Mouse (Mus musculus) heart, embryonic 14.5 days (tissue): ENCODE results near the gene Ntm. TPM values are rescaled to one million over a fixed set of nuclear protein-coding genes. Genes with fewer than 3 reads are reported as not detected.

Source experiments
- ATAC-seq: fragments of 200-750 bp; cut with Nextera tagmentation; 2 replicates; pipeline ENCODE4 v1.8.0; 2017; ENCODE audit warnings: low read depth, moderate TSS enrichment; ENCODE audit not compliant: insufficient number of reproducible peaks, insufficient read depth, low FRiP score
- H3K27ac ChIP-seq, 2 experiments: fragments of 200-500 bp in 1 of 2; fragments of 300-500 bp in 1 of 2; sonication (generic) in 1 of 2; replicated peaks in 1 of 2; 2 replicates each; pipeline ENCODE4 v1.5.1; 2012 to 2014; ENCODE audit warnings: low read depth in 2 of 2, low read length in 2 of 2, control low read depth in 1 of 2, mild to moderate bottlenecking in 1 of 2, mixed read lengths in 1 of 2; ENCODE audit not compliant: control insufficient read depth in 1 of 2, insufficient read depth in 1 of 2
- H3K27me3 ChIP-seq: fragments of 300-500 bp; sonication (generic); 2 replicates; pipeline ENCODE4 v1.6.1; 2014; ENCODE audit warnings: mild to moderate bottlenecking, low read length, control low read depth; ENCODE audit not compliant: control insufficient read depth, insufficient read depth
- H3K36me3 ChIP-seq: fragments of 300-500 bp; sonication (generic); 2 replicates; pipeline ENCODE4 v1.6.1; 2014; ENCODE audit warnings: mild to moderate bottlenecking, control low read depth, low read length, mixed read lengths; ENCODE audit not compliant: control insufficient read depth, insufficient read depth
- H3K4me1 ChIP-seq, 2 experiments: fragments of 200-500 bp in 1 of 2; fragments of 300-500 bp in 1 of 2; sonication (generic) in 1 of 2; 2 replicates each; pipeline ENCODE4 v1.6.1; 2012 to 2014; ENCODE audit warnings: low read length in 2 of 2, control low read depth in 1 of 2, mixed read lengths in 1 of 2; ENCODE audit not compliant: control insufficient read depth in 2 of 2, insufficient read depth in 2 of 2
- H3K4me2 ChIP-seq: fragments of 300-500 bp; sonication (generic); 2 replicates; pipeline ENCODE4 v1.6.1; 2014; ENCODE audit warnings: mild to moderate bottlenecking, low read length
- H3K4me3 ChIP-seq, 2 experiments: fragments of 200-500 bp in 1 of 2; fragments of 300-500 bp in 1 of 2; sonication (generic) in 1 of 2; 2 replicates each; pipeline ENCODE4 v1.5.1; 2012 to 2014; ENCODE audit warnings: low read length in 2 of 2, mild to moderate bottlenecking in 2 of 2, control low read depth in 1 of 2, low read depth in 1 of 2, moderate library complexity in 1 of 2; ENCODE audit not compliant: control insufficient read depth in 1 of 2, insufficient read depth in 1 of 2
- H3K9ac ChIP-seq: fragments of 300-500 bp; sonication (generic); 2 replicates; pipeline ENCODE4 v1.6.1; 2014; ENCODE audit warnings: mild to moderate bottlenecking, low read length
- H3K9me3 ChIP-seq: fragments of 300-500 bp; sonication (generic); 2 replicates; pipeline ENCODE4 v1.6.1; 2016; ENCODE audit warnings: low read length, control low read depth; ENCODE audit not compliant: control insufficient read depth
- WGBS: fragments of 180-500 bp; shearing (Covaris S2); extraction: QIAGEN DNeasy Blood & Tissue Kit; methylation state at CpG from one replicate; pipeline ENCODE4 v1.1.7; 2014; 5-methylcytosine and 5-hydroxymethylcytosine counted together
- polyA plus RNA-seq: library from polyadenylated mRNA; unstranded; fragments of >200 nt; fragmentation: Nextera tagmentation; extraction: Ambion mirVana; gene quantifications from 2 replicates; pipeline ENCODE4 v1.2.1, GENCODE M21; 2014

Gene Ntm
- polyA plus RNA-seq, 1 experiment from 2014 or later, result 44.4 TPM

DNA sequence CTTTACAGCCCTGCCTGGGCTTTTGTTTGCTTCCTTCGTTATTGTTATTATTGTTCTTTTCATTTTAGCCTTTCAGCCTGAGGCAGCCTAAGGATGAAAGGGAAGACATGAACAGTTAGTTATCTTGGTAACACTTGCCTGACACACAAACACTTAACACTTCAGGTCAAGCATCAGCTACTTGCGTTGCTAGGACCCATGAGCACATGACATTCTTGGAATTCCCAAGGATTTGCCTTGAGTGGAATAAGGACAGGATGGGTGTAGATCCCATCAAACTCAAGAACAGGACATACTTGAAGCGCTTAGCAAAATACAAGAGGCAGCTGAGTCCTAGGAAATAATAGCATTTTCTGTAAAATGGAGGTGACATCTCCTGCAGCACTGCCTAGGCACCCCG, 186.4 kb downstream of the Ntm start:
- no peaks in the 10 kb centered on the region for H3K27me3 ChIP-seq
- H3K4me2 ChIP-seq, result no peak overlapping the region
- no peak overlapping the region for H3K27ac ChIP-seq
- H3K4me1 ChIP-seq, result no peaks in the 10 kb centered on the region
- no peak overlapping the region for H3K9ac ChIP-seq
- 56% methylated on average over 4 of the region's 4 CpGs for WGBS
- ATAC-seq, result no peak
- no peaks in the 10 kb centered on the region for H3K36me3 ChIP-seq
- no peaks in the 10 kb centered on the region for H3K9me3 ChIP-seq
- no peak overlapping the region for H3K4me3 ChIP-seq

DNA sequence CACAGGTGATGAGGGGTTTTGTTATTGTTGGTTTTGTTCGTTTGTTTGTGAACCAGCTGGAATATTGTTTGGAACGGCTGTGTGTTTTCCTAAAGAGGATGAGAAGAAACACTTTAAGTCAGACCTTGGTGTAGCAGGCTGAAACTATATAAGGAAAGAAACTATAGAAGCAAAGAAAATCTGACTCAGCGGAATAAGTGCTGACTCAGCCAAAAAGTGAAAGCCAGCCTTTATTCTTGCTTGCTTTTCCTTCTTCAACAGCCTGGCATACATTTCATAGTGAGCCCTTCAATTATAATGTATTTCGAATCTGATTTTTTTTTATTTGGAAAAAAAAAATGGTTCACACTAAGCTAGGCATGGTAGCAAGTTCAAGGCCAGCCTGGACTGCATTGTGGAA, 186.9 kb downstream of the Ntm start:
- H3K9ac ChIP-seq, result no peak overlapping the region

DNA sequence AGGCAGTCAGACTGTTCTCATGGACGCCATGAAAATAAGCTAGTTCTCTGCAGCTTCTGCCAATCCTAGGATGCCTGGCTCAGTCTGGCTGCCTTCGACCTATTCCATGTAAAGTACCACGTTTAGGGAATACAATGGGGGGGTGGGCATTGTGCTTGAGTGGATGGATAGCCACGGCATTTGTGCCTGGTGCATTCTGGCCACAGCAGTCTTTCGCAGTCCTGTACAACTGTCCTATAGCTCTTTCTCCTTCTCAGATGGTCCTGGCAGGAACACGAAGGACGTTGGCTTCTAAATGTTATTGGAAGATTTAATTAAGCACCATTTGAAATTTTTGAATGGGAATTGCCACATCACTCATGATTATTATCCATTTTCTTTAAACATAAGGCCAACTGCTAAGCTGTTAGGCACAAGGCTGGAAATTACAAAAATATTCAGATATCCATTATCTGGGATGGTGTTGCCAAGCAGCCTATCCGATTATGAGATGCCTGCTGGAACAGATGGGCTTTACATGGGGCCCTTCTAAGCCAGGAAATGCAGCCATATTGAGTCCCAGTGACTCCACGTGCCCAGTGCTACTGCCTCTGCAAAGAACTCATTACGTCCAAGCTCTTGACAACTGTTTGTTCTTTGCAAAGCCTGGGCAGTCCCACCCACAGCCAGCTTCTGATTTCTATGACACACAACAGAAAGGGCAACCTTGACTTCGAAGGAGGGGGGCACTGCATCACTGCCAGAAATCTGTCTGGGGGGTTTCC, 190.1 kb downstream of the Ntm start:
- 76% methylated on average over 11 of the region's 11 CpGs for WGBS
- no peak overlapping the region for H3K4me2 ChIP-seq
- no peaks in the 10 kb centered on the region for H3K36me3 ChIP-seq
- H3K27me3 ChIP-seq, result no peaks in the 10 kb centered on the region
- no peak overlapping the region for H3K4me3 ChIP-seq
- H3K4me1 ChIP-seq, result peaks cover 3% of the 10 kb centered on the region in 2 experiments; a peak in 2 of 4 replicates
- H3K9me3 ChIP-seq, result no peaks in the 10 kb centered on the region
- H3K27ac ChIP-seq, result 0 out of 4 replicates have a peak overlapping the region, but pooled peaks have one; percentile 0 to 16
- no peak for ATAC-seq
- H3K9ac ChIP-seq, result no peak overlapping the region

More for the DNA sequence above, 186.9 kb downstream of the Ntm start:
- no peak overlapping the region for H3K27ac ChIP-seq
- no peak overlapping the region for H3K4me2 ChIP-seq
- no peaks in the 10 kb centered on the region for H3K9me3 ChIP-seq
- H3K4me1 ChIP-seq, result peaks cover 2 to 3% of the 10 kb centered on the region in 2 experiments; a peak in 2 of 4 replicates
- no peak overlapping the region for H3K4me3 ChIP-seq
- ATAC-seq, result no peak
- no peaks in the 10 kb centered on the region for H3K36me3 ChIP-seq
- no peaks in the 10 kb centered on the region for H3K27me3 ChIP-seq
- 83% methylated on average over 4 of the region's 4 CpGs for WGBS

GRCm38 (mm10) chr9:29771870-29772269, 191.1 kb downstream of the Ntm start:
- Histone ChIP-seq H3K27me3 (no peaks in the 10 kb centered on the region), H3K27ac (peak overlapping the region; percentile 0 to 16; a peak in 1 of 4 replicates), H3K4me2 (peak overlapping the region; percentile 40), H3K4me3 (no peak overlapping the region), H3K36me3 (no peaks in the 10 kb centered on the region), H3K9ac (no peak overlapping the region), H3K4me1 (peaks cover 3 to 6% of the 10 kb centered on the region in 2 experiments; a peak in 2 of 4 replicates), H3K9me3 (no peaks in the 10 kb centered on the region)
- no peak for ATAC-seq
- 18% methylated on average over 5 of the region's 5 CpGs for WGBS

DNA sequence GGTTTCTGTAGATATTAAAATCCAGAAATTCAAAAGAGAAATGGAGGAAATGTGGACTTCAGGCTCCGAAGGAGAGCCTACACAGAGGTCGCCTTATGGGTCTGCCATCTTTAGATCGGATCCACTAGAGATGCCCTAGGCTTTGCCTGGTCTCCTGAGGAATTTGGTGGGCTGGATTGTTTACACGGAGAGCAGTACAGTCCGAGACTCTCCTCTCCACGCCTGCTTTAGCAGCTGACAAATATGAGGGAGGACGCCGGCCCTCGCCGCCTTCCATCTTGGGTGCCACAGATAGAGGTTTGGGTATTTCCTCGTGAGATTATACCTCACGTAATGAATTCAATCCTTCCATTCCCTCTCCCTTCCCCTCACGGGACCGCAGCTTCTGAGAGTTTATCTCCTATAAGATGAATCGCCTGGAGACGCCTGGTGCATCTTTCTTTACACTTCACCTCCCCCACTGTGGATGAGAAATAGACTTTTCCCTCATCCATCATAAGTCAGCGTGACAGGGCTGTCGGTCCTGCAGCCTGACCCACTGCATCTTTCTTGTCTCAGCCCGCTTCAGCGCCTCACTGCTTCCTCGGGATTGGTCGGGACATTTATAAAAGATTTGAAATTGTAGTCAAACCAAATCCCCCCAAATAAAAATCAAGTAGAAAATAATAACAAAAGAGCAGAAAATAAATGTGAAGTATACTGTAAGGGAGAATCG, 191.7 kb downstream of the Ntm start:
- no peak for ATAC-seq
- Histone ChIP-seq H3K4me3 (no peak overlapping the region), H3K9me3 (no peaks in the 10 kb centered on the region), H3K4me1 (peaks cover 3 to 6% of the 10 kb centered on the region in 2 experiments; a peak in 2 of 4 replicates), H3K9ac (no peak overlapping the region), H3K27ac (peak overlapping the region in 1 of 2 experiments; percentile 8; a peak in 1 of 4 replicates), H3K27me3 (no peaks in the 10 kb centered on the region), H3K4me2 (peak overlapping the region; percentile 40), H3K36me3 (no peaks in the 10 kb centered on the region)
- WGBS, result 51% methylated on average over 23 of the region's 23 CpGs

GRCm38 (mm10) chr9:29769361-29769760, 193.6 kb downstream of the Ntm start:
- Histone ChIP-seq H3K27me3 (no peaks in the 10 kb centered on the region), H3K9me3 (no peaks in the 10 kb centered on the region), H3K27ac (no peak overlapping the region), H3K9ac (no peak overlapping the region), H3K36me3 (no peaks in the 10 kb centered on the region), H3K4me3 (no peak overlapping the region), H3K4me1 (peaks cover 3 to 6% of the 10 kb centered on the region in 2 experiments; a peak in 2 of 4 replicates), H3K4me2 (no peak overlapping the region)
- ATAC-seq, result no peak
- whole genome bisulfite sequencing, result 37% methylated on average over 4 of the region's 4 CpGs

GRCm38 (mm10) chr9:29765990-29766980, 196.7 kb downstream of the Ntm start:
- no peaks in the 10 kb centered on the region for H3K36me3 ChIP-seq

More at GRCm38 (mm10) chr9:29765990-29766980, 196.7 kb downstream of the Ntm start:
- no peak for ATAC-seq
- Histone ChIP-seq H3K27me3 (no peaks in the 10 kb centered on the region), H3K9ac (no peak overlapping the region), H3K9me3 (no peaks in the 10 kb centered on the region), H3K4me3 (no peak overlapping the region), H3K4me2 (no peak overlapping the region), H3K27ac (no peak overlapping the region), H3K4me1 (peaks cover 2 to 5% of the 10 kb centered on the region in 2 experiments; a peak in 2 of 4 replicates)
- WGBS, result 78% methylated on average over 6 of the region's 6 CpGs
